1 mouse cellular context compared by ENCODE assay signal in genomic region chr2:25195211-25196156, GRCm38 (mm10).
TF ChIP-seq lines count a peak whose summit lies in the region.

No protein-coding gene starts in this region.

TF ChIP-seq in myocyte, 11 proteins besides CTCF, POLR2A, EP300 and RAD21 (continued from another document):
- TF ChIP-seq POLR2AphosphoS2 (IDR thresholded peaks at IDR 0.05; ENCODE audit: insufficient read length, low read depth) = no peak
- no peak for TF ChIP-seq SRF (IDR thresholded peaks at IDR 0.05; ENCODE audit: control insufficient read depth, insufficient read length, low read depth)
- no peak for TF ChIP-seq MAX (IDR thresholded peaks at IDR 0.05; ENCODE audit: low read depth)
- no peak for TF ChIP-seq TCF3 (IDR thresholded peaks at IDR 0.05; ENCODE audit: insufficient read length, low read depth)
- TF ChIP-seq REST (IDR thresholded peaks at IDR 0.05; ENCODE audit: insufficient read depth, insufficient read length) = no peak
- no peak for TF ChIP-seq MYOD1 (IDR thresholded peaks at IDR 0.05; ENCODE audit: control insufficient read depth in 1 of 3, insufficient read length in 2 of 3, low read depth in 2 of 3)
- no peak for TF ChIP-seq MYOG (IDR thresholded peaks at IDR 0.05; ENCODE audit: control insufficient read depth in 1 of 3, insufficient read depth in 1 of 3, insufficient read length in 2 of 3, low read depth in 2 of 3)
- TF ChIP-seq USF1 (IDR thresholded peaks at IDR 0.05; ENCODE audit: low read depth) = no peak
